In the genomic region with DNA sequence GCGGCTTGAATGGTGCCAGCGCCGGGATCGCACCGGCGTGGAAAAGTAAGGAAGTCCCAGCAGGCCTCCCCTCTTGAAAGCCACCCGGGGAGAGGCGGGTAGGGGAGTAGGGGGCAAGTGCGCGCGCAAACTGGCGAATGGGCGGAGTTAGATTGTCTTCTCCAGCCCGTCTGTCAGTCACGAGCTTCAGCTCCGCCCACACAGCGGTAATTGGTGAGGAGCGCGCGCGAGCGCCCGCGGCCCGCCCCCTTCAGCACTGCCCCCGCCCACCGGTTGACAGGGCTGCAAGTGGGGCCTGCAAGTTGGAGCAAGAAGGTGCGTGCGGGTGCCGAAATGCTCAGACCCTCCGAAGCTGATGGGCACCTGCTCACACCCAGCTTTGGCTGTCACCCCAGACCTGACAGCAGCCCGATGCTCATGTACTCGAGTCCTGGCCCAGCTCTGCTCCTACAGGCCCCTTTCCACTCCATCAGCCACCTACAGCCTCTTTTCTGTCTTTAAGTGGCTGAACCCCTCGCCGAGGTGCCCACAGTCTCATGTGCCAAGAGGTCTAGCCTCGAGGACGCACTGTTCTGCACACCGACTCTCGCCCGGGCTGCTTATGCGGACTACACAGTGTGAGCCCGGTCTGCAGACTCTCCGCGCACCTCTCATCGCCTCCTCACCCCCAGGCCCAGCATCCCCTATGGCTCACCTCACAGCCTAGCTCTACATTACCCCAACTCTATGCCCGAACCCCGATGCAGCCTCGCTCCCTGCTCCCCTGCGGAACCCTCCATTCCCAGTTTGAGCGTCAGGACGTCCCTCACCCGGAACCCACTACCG, we compare ENCODE assay signal across 8 mouse cellular contexts. TPM values are rescaled to one million over a fixed set of nuclear protein-coding genes. Genes with fewer than 3 reads are reported as not detected.
DNase-seq lines count a peak whose midpoint lies in the region; ATAC-seq and TF ChIP-seq lines count a peak whose summit lies in the region.

No protein-coding gene starts in this region.

- H3K4me2 ChIP-seq in forebrain, embryonic 15.5 days (replicated peaks): peak overlapping the region; percentile 92
- peak overlapping the region; percentile 98 for H3K4me2 ChIP-seq in neural tube, embryonic 14.5 days (ENCODE audit: low read depth, low read length)

- peak overlapping the region; percentile 89 for H3K27ac ChIP-seq in forebrain, embryonic 15.5 days (replicated peaks)
- peak overlapping the region; percentile 81 for H3K27ac ChIP-seq in neural tube, embryonic 14.5 days (ENCODE audit: low read depth, low read length)
- H3K27ac ChIP-seq in testis, adult 2 months (ENCODE audit: control insufficient read depth, insufficient read depth, low read depth, low read length): peak overlapping the region; percentile 76

- DNase-seq in G1E (ENCODE audit: low spot score): no peak
- peak; percentile 89 for DNase-seq in cerebellum, adult 11-12 months
- peak; percentile 92 for DNase-seq in heart, postnatal 25 days (ENCODE audit: low spot score)
- peak; percentile 93 to 98 for DNase-seq in layer of hippocampus, adult 18-20 months (ENCODE audit: low spot score in 2 of 2)
- peak; percentile 97 to 98 for DNase-seq in lung, adult 18-20 months

- TF ChIP-seq POLR2A in testis, adult 2 months (IDR thresholded peaks at IDR 0.05; ENCODE audit: control insufficient read depth, low read depth, low read length): peak; percentile 42; the same call in 1 of the 2 replicates

- intact Hi-C loops in heart, postnatal 25 days (cut with DNase I): loop anchor here (5.0 kb wide), 1 partner anchor 52 kb away; no protein-coding TSS in a partner anchor

- peak overlapping the region; percentile 9; the same call in 1 of the 2 replicates for H3K4me3 ChIP-seq in G1E (ENCODE audit: low read depth, low read length)
- peak overlapping the region; percentile 75 for H3K4me3 ChIP-seq in forebrain, embryonic 15.5 days
- peak overlapping the region; percentile 77 for H3K4me3 ChIP-seq in neural tube, embryonic 14.5 days (ENCODE audit: low read depth, low read length)
- peak overlapping the region; percentile 88 for H3K4me3 ChIP-seq in testis, adult 2 months (ENCODE audit: control insufficient read depth, low read depth, low read length)

- H3K36me3 ChIP-seq in G1E (replicated peaks): no peaks in the 10 kb centered on the region
- H3K36me3 ChIP-seq in forebrain, embryonic 15.5 days: no peaks in the 10 kb centered on the region
- H3K36me3 ChIP-seq in neural tube, embryonic 14.5 days (ENCODE audit: control insufficient read depth, insufficient read depth, low read length): no peaks in the 10 kb centered on the region
- H3K36me3 ChIP-seq in testis, adult 2 months (ENCODE audit: control insufficient read depth, insufficient read depth, low read length): no peaks in the 10 kb centered on the region

- no peak for ATAC-seq in G1E (ENCODE audit: extremely low read depth, insufficient number of reproducible peaks, low FRiP score, poor library complexity, severe bottlenecking)
- ATAC-seq in forebrain, embryonic 15.5 days (replicated peaks): peak; percentile 87
- peak; percentile 82 for ATAC-seq in neural tube, embryonic 14.5 days (ENCODE audit: low read depth)

- peaks cover 2% of the 10 kb centered on the region; the same call in 1 of the 2 replicates for H3K27me3 ChIP-seq in G1E (ENCODE audit: insufficient read depth, low read length)
- no peaks in the 10 kb centered on the region for H3K27me3 ChIP-seq in forebrain, embryonic 15.5 days
- no peaks in the 10 kb centered on the region for H3K27me3 ChIP-seq in neural tube, embryonic 14.5 days (ENCODE audit: control insufficient read depth, insufficient read depth, low read length)
- H3K27me3 ChIP-seq in testis, adult 2 months (ENCODE audit: control insufficient read depth, insufficient read depth, low read length): no peaks in the 10 kb centered on the region

- H3K9ac ChIP-seq in forebrain, embryonic 15.5 days (replicated peaks): peak overlapping the region; percentile 84
- peak overlapping the region; percentile 83 for H3K9ac ChIP-seq in neural tube, embryonic 14.5 days (replicated peaks; ENCODE audit: low read depth, low read length)

- H3K4me1 ChIP-seq in G1E (ENCODE audit: insufficient read depth, low read depth, low read length): no peaks in the 10 kb centered on the region
- peaks cover 34% of the 10 kb centered on the region for H3K4me1 ChIP-seq in forebrain, embryonic 15.5 days
- H3K4me1 ChIP-seq in neural tube, embryonic 14.5 days (ENCODE audit: control insufficient read depth, insufficient read depth, low read length): peaks cover 16% of the 10 kb centered on the region
- H3K4me1 ChIP-seq in testis, adult 2 months (ENCODE audit: control insufficient read depth, insufficient read depth, low read length): peaks cover 17% of the 10 kb centered on the region

- TF ChIP-seq CTCF in G1E (IDR thresholded peaks at IDR 0.05; ENCODE audit: low read depth, low read length): no peak
- no peak for TF ChIP-seq CTCF in testis, adult 2 months (IDR thresholded peaks at IDR 0.05; ENCODE audit: control insufficient read depth, insufficient read depth, insufficient replicate concordance, low read depth, low read length)

- peaks cover 77% of the 10 kb centered on the region for H3K9me3 ChIP-seq in G1E (replicated peaks)
- H3K9me3 ChIP-seq in forebrain, embryonic 15.5 days: no peaks in the 10 kb centered on the region
- H3K9me3 ChIP-seq in neural tube, embryonic 14.5 days (ENCODE audit: control insufficient read depth, low read length): no peaks in the 10 kb centered on the region

- under 1% methylated on average over 52 of the region's 53 CpGs for WGBS in forebrain, embryonic 15.5 days
- under 1% methylated on average over 52 of the region's 53 CpGs for WGBS in neural tube, embryonic 14.5 days

RNA-seq across cellular contexts. Expression of gene Ctdspl, which starts 0.8 kb away (rescaled TPM):
- total RNA-seq in G1E (2014; fragmentation: Nextera tagmentation) (not detected in 2 replicates), G1E (2017) (0.05 and 0.06 TPM in 2 replicates)
- polyA plus RNA-seq in G1E (2012): not detected in 2 replicates
- polyA plus RNA-seq in forebrain, embryonic 15.5 days (2015; fragmentation: Nextera tagmentation; extraction: Ambion mirVana): 5.6 and 7.7 TPM in 2 replicates
- 10 to 100 TPM; 10.1 to 12.7 TPM for total RNA-seq in heart, postnatal 25 days (2021)
- total RNA-seq in layer of hippocampus, adult 18-20 months (2021): 10 to 100 TPM; 25.1 to 27.1 TPM
- polyA plus RNA-seq in neural tube, embryonic 14.5 days (2014; fragmentation: Nextera tagmentation; extraction: Ambion mirVana): 9.8 and 11.1 TPM in 2 replicates
- 7.8 and 8.1 TPM in 2 replicates for polyA plus RNA-seq in testis, adult 2 months (2012; rRNA removed)

Comparison
In these comparisons a context has a peak if more than half of its experiments do, and no peak if none do; other contexts are left out.
1. H3K4me3 ChIP-seq: peak in every context shown above with its lines; median percentile 88 in testis, adult 2 months; 77 in neural tube, embryonic 14.5 days; 75 in forebrain, embryonic 15.5 days; 9 in G1E.